Mouse (Mus musculus) embryo, embryonic 9.5 days (tissue): ENCODE measurements around the gene Sppl2c.
"Not testable (repeated sequence)": the region's sequence is repeated elsewhere in the genome, so short reads cannot be mapped to it uniquely, and the experiment has no call there.

Source experiments
- DNase-seq: peaks from one replicate; pipeline ENCODE4 v3.0.0-alpha.2; 2017; ENCODE audit errors: extremely low spot score

The Sppl2c gene

DNA sequence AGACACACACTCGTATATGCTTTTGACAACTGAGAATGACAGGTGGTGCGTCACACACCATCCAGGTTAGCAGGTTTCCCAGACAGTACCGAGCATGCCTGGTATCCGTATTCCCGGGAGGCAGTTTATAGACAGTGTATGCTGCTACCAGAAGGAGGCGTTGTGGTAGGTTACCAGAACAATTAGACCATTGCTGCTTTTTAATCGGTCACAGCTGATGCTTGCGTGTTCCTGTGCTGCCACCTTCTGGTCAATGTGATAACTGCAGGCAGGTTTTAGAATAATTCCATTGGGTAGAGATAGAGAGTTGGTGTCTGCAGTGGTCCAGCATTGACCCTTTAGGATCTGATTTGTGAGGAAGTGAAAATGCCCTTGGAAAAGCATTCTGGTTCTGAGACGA lies 9.7 kb downstream of the Sppl2c start:
- peak; percentile 88 for DNase-seq

DNA sequence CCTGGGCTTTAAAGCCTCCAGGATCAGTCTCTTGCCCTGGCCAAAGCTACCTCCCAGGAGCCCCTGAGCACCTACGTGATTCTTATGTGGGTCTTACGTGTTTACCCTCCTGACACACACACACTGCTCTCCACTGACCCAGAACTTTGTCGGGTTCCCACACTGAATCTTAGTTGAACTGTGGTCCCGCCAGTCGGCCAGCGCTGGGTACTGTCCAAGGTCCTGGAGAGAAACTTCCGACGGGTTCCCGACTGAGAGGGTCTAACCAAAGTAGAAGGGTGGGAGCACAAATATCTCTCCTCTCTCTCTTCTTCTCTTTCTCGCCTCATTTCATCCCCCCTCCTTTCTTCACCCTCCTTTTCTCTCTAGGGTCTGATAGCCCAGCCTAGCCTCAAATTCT lies 11.7 kb downstream of the Sppl2c start:
- peak; percentile 53 for DNase-seq

- no peak for DNase-seq
Observed at GRCm38 (mm10) chr11:104203271-104203670, 17.1 kb downstream of the Sppl2c start.

- no peak for DNase-seq
Observed at GRCm38 (mm10) chr11:104206573-104206972, 20.4 kb downstream of the Sppl2c start.

GRCm38 (mm10) chr11:104209041-104209440 lies 22.9 kb downstream of the Sppl2c start:
- DNase-seq = no peak

DNA sequence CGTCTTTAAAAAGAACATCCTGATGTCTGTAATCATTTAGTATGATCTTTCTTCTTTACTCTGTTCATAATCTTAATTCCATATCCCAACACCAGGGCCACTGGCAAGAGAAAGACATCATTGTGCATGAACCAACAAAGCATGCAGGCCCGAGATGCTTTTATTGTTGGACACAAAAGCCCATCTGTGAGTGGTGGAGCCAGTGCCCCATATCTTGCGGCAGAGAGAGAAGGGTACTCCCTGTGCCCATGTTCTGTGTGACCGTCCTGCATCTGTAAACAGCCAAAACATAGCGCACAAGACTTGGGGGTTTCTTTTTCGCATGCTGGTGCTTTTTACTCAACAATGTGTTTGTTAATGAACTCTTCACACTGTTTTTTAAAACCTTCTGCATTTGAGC lies 25.1 kb downstream of the Sppl2c start:
- no peak for DNase-seq

- not testable (repeated sequence) for DNase-seq
Observed at GRCm38 (mm10) chr11:104214128-104214527, 28.0 kb downstream of the Sppl2c start.

DNA sequence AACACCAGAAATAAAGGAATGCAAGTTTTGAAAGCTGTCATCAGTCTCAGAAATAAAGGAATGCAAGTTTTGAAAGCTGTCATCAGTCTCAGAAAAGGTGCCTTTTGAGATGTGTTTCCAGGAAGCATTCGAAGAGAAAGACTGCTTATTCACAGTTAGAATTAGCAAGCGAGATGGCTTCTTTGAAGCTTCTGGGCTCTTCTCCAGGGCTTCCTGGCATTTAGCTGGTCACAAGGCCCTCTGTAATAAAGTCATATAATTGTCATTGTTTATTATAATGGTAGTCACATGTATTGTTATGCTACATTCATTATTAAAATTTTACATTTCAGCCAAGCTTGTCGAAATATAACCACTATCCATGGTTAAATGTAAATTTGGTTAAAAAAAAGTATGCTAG lies 31.9 kb downstream of the Sppl2c start:
- DNase-seq = no peak

- DNase-seq = no peak
Observed at GRCm38 (mm10) chr11:104220291-104220690, 34.2 kb downstream of the Sppl2c start.

GRCm38 (mm10) chr11:104221751-104222150 lies 35.6 kb downstream of the Sppl2c start:
- DNase-seq = no peak

DNA sequence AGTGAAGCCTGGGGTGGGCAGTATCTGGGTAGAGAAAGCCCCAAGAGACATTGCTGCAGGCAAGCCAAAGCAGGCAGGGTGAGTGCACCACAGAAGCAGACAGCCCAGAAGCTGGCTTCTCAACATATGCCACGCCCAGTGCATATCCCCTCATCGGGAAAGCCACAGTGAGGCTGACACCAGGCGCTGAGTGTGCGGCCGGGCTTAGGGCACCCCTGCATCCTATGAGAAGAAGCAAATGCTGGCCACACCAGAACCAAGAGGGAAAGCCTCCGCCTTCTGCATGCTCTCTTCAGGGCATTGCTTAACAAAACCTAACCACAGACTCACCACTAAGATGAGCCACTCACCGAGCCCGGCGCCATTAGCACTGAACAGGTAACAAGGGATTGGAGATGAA lies 37.2 kb downstream of the Sppl2c start:
- DNase-seq = no peak

- no peak for DNase-seq
Observed at GRCm38 (mm10) chr11:104229391-104229790, 43.3 kb downstream of the Sppl2c start.

DNA sequence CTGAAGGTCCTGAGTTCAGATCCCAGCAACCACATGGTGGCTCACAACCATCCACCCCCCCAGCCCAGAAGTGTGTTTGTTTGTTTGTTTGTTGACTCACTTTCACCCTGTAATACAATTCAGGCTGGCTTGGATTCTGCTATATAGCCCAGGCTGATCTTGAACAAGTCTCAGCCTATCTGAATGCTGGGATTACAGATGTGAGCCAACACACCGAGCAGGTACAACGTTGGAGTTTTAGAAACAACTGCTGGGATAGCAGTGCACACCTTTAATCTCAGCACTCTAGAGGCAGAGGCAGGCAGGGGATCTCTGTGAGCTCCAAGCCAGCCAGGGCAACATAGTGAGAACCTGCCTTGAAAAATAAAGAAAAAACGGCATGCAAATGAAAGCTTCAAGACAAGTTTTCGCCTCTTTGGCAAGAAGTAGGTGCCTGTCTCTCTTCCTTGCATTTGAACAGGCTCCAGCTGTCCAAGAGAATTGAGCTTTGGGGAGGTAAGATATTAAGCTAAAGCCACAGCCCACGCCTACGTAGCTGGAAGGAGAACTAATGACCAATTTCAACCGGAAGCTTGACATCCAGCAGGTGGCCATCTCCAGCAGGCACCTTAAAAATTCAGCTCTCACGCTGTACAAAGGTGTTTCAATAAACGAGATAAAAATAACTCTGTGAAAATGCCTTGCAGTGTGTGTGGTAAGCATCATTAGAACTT lies 44.1 kb downstream of the Sppl2c start:
- DNase-seq = no peak

- peak; percentile 92 for DNase-seq
Observed at GRCm38 (mm10) chr11:104231041-104231911, 45.1 kb downstream of the Sppl2c start, which contains the start of gene Mapt. TSS of gene Mapt (plus strand) at chr11:104231390.

- DNase-seq = peak; percentile 42
Observed at GRCm38 (mm10) chr11:104232141-104233061, 46.3 kb downstream of the Sppl2c start.

DNA sequence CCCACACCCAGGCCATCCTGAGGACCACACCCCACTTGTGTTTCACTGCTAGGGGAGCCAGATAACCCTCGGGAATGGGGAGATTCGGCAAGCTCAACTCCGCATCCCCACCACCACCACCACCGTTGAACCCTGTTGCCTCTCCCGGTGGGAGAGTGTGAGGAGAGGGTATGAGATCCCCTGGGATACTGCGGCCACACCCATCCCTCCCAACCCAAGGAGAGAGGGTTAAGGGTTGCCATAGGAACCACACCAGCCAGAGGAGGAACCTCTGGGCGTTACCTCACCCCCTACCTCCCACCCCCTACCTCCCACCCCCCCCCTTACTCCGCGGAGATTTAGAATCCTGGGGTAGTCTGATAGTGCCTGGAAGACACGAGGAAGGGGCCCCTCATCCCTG lies 47.0 kb downstream of the Sppl2c start:
- peak; percentile 11 for DNase-seq

DNA sequence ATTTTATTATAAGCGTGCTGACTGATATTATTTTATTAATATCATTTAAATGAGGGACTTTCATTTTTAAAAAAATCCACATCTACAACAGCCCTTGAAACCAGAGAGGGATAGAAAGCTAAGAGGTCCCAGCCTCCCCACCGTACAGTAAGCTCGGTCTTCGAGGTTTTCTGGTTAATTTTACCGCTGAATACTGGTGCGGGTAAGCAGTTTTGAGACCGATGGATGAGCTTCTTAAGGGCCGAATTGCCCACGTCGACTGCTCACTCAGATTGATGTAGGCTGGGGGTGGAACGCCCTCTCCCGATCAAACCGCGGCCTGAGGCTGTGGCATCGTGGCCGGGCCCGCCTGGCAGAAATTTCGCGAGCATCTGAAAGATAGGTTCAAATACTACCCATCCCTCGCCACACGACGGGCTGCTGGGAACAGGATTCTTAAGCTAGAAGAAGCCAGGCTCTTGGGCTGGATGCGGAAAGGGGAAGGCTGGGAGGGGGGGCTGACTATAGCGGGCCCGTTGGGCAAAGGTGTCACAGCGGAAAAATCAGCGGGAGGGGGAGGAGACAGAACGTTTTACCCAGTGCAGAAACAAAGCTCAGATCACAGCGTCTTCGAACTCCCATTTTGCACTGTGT lies 47.6 kb downstream of the Sppl2c start:
- DNase-seq = peak; percentile 20

DNA sequence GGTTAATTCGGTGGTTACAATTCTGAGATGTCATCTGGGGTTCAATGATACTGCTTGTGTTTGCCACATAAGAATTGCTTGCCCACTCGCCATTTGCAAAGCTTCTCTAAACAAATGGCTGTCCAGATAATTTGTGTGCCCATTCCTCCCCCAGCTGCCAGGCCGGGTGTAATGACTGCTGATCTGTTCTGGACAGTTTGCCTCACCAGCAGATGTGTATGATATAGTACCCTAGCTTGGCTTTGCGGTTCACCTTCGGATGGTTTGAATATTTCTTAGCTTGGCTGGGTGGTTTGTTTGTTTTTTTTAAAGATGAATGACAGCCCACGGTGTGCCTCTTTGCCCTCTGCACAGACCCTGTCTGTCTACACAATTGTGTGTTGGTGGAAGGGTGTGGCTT lies 48.6 kb downstream of the Sppl2c start:
- peak; percentile 29 for DNase-seq

DNA sequence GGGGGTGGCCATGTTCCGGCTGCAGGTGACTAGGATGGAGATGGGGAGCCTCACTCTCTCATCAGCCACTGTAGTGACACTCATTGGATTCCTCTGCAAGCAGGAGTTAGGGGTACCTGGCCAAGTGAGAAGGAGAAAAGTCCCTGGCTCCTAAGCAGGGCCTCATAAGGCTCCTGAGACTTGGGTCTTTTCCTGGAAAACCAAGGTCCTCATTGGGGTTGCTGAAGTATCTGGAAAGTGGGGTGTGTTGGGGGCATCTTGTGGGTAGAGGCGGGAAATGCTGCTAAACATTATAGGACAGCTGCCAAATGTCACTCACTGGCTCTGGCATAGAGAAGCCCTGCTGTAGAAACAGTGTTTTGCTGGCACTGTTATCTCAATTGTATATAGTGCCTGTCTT lies 49.8 kb downstream of the Sppl2c start:
- no peak for DNase-seq

- DNase-seq = no peak
Observed at GRCm38 (mm10) chr11:104237226-104237625, 51.1 kb downstream of the Sppl2c start.

DNA sequence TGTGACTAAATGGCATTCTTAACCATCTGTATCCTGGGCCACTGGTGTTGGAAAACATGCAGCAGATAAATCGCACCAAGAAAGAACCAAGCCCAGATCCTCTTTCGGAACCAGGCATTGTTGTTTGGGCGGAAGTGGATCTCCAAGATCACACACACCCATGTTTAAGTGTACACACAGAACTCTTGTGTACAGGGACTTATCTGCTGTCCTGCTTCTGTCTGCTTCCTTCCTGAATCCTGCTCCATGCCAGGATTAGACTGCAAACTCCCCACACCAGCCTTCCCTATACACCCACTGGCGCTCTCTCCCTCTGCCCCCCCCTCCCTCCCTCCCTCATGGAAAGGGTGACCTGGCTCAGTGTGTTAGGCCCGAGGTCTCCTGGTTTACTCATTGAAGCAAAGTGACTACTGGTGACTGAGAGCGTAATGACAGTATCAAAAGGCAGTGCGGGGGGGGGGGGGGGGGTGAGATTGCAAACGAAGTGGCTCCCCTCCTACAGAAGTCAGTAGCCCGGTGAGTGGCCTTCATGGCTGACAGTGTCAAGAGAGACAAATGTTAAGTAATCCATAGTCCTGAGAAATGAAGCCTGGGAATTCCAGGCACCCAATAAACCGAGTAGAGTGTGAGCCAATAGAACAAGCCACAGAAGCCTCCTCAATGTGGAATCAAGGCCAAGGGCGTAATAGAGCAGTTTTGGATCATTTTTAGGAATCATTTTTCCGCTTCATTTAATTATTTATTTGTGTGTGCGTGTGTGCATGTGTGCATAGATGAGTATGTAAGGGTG lies 52.0 kb downstream of the Sppl2c start:
- no peak for DNase-seq
